Mouse (Mus musculus) liver, adult 2 months (tissue): ENCODE results near the gene Sbno1. TPM values are rescaled to one million over a fixed set of nuclear protein-coding genes. Genes with fewer than 3 reads are reported as not detected.

ENCODE experiments used
- DNase-seq: peaks from one replicate; pipeline ENCODE4 v3.0.0-alpha.2; 2011; ENCODE audit warnings: low read depth, low spot score; ENCODE audit errors: extremely low read depth
- H3K27ac ChIP-seq: fragments of 200-500 bp; replicated peaks from 2 replicates; pipeline ENCODE4 v1.5.1; 2012; ENCODE audit warnings: low read depth, mild to moderate bottlenecking, control low read depth, inconsistent platforms, low read length; ENCODE audit not compliant: insufficient read depth
- H3K27me3 ChIP-seq: fragments of 200-500 bp; 2 replicates; pipeline ENCODE4 v1.6.1; 2012; ENCODE audit warnings: mild to moderate bottlenecking, moderate library complexity, low read length, inconsistent platforms; ENCODE audit not compliant: control insufficient read depth, insufficient read depth
- H3K36me3 ChIP-seq: fragments of 200-500 bp; 2 replicates; pipeline ENCODE4 v1.6.1; 2012; ENCODE audit warnings: low read length, inconsistent platforms; ENCODE audit not compliant: control insufficient read depth, insufficient read depth
- H3K4me1 ChIP-seq: fragments of 200-500 bp; 2 replicates; pipeline ENCODE4 v1.6.1; 2011; ENCODE audit warnings: low read length; ENCODE audit not compliant: control insufficient read depth, insufficient read depth
- H3K4me3 ChIP-seq: fragments of 200-500 bp; 2 replicates; pipeline ENCODE4 v1.5.1; 2011; ENCODE audit warnings: low read depth, mild to moderate bottlenecking, control low read depth, low read length, moderate library complexity; ENCODE audit not compliant: insufficient read depth
- H3K79me2 ChIP-seq: fragments of 200-500 bp; 2 replicates; pipeline ENCODE4 v1.6.1; 2012; ENCODE audit warnings: inconsistent platforms, mild to moderate bottlenecking, low read length, moderate library complexity; ENCODE audit not compliant: control insufficient read depth, insufficient read depth
- H3K9ac ChIP-seq: fragments of 200-500 bp; 2 replicates; pipeline ENCODE4 v1.6.1; 2012; ENCODE audit warnings: low read depth, mild to moderate bottlenecking, control low read depth, inconsistent platforms, low read length
- CTCF ChIP-seq: fragments of 200-500 bp; IDR thresholded peaks from 2 replicates; pipeline ENCODE4 v1.5.1; 2011; ENCODE audit warnings: low read depth, low read length, control low read depth
- POLR2A ChIP-seq: fragments of 200-500 bp; IDR thresholded peaks from 2 replicates; pipeline ENCODE4 v1.6.1; 2011; ENCODE audit warnings: low read length, control low read depth; ENCODE audit not compliant: insufficient read depth; ENCODE audit errors: extremely low read depth
- WGBS: fragments of 180-500 bp; shearing (Covaris S2); methylation state at CpG from one replicate; pipeline ENCODE4 v1.1.7; 2018; 5-methylcytosine and 5-hydroxymethylcytosine counted together
- polyA plus RNA-seq: library from polyadenylated mRNA; depleted of rRNA; stranded (reverse); fragments of >200 nt; gene quantifications from 2 replicates; pipeline ENCODE4 v1.2.3, GENCODE M21; 2012
- total RNA-seq: library from RNA; depleted of rRNA; stranded (reverse); fragments of >200 nt; gene quantifications from 2 replicates; pipeline ENCODE4 v1.2.3, GENCODE M21; 2014

Sbno1 gene
- total and polyA plus RNA-seq, 2 experiments: 7.2 to 33.1 TPM

DNA sequence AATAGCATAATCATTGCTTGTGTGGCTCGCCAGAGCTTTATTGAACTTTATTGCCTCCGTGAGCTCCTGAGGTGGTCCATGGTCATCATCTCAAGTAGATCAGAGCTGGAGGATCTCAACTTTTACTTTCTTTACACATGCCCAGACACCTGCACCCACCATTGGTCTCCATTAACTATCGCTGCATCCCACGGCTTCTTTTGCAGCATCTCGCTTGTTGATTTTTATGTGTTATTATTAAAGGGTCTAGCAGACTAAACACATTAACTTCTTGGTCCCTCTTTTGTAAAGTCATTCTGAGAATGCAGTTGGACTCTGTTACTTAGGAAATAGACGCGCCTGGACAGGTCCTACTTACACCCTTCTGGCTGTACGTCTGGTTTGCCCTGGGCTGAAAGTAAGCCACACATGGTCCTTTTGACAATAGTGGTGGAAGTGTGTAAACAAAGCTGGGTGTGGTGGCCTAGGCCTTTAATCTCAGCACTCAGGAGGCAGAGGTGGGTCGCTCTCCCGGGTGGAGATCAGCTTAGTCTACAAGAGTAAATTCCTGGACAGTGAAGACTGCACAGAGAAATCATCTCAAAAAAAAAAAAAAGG, 772 bp upstream of the Sbno1 start:
- TF ChIP-seq POLR2A: no peak
- TF ChIP-seq CTCF: no peak
- Histone ChIP-seq H3K79me2 (peaks cover 18% of the 10 kb centered on the region; the same call in 1 of the 2 replicates), H3K27ac (peak overlapping the region; percentile 71; the same call in 1 of the 2 replicates), H3K36me3 (no peaks in the 10 kb centered on the region), H3K4me1 (peaks cover 6% of the 10 kb centered on the region), H3K27me3 (no peaks in the 10 kb centered on the region), H3K4me3 (no peak overlapping the region), H3K9ac (no peak overlapping the region; the same call in 1 of the 2 replicates)
- WGBS: 92% methylated on average over 10 of the region's 10 CpGs
- no peak for DNase-seq

DNA sequence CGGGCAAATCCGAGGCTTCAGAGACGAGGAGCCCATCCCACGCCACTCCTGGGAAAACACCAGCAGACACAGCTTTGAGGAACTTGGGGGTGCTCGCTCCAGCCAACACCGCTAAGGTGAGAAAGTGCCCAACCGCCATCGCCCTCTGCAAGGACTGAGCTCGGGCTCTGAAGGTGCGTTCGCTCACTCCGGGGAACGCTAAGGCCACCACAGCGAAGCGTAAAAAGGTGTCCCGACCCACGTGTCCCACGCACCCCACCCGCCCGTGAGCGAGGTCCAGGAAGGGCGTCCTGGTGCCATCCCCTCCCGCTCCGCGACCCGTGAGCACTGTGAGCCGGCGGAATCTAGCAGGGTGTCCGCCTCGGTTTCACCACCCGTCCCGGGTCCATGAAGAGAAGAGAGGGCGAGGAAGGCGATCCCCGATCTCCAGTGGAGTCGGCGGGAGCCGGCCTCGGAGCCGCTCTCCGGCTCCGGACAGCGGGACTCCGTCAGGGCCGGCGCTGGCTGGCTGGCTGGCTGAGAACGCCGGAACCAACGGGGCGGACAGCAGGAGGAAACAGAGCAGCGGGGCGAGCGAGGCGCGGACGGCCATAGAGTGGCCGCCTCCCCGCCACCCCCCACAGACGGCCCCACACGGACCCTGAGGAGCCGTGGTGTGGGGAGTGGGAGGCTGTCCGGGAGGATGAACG, 934 bp downstream of the Sbno1 start:
- no peaks in the 10 kb centered on the region for H3K27me3 ChIP-seq
- H3K4me1 ChIP-seq: peaks cover 6% of the 10 kb centered on the region
- H3K4me3 ChIP-seq: peak overlapping the region; percentile 95
- peaks cover 24% of the 10 kb centered on the region; the same call in 1 of the 2 replicates for H3K79me2 ChIP-seq
- H3K9ac ChIP-seq: peak overlapping the region; percentile 99
- under 1% methylated on average over 63 of the region's 63 CpGs for WGBS
- TF ChIP-seq CTCF: no peak
- no peak for TF ChIP-seq POLR2A
- no peak for DNase-seq
- H3K27ac ChIP-seq: peak overlapping the region; percentile 89
- H3K36me3 ChIP-seq: no peaks in the 10 kb centered on the region

DNA sequence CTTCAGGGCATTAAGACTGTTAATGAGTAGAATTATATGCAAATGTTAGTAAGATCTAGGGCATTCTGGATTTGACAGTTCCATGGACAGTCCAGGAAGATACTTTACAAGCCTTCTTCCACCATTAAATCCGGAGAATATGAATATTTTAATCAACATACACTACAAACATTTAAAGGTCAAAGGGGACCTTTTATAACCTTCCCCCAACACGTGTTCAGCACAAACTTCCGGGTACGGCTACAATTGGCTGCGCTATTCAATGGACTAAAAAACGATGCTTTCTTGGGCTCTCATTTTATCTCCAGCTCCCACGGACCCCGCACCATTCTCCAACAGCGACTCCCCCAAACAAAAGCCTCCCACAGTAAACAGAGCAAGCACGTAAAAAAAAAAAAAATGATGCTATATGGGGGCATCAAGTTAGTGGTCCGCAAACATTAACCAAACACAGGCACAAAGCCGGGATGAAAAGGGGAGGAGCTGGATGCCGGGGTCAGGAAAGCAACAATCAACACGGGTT, 1.5 kb downstream of the Sbno1 start:
- peak overlapping the region; percentile 99 for H3K9ac ChIP-seq
- no peaks in the 10 kb centered on the region for H3K27me3 ChIP-seq
- peaks cover 28% of the 10 kb centered on the region; the same call in 1 of the 2 replicates for H3K79me2 ChIP-seq
- under 1% methylated on average over 14 of the region's 14 CpGs for WGBS
- peak overlapping the region; percentile 95 for H3K4me3 ChIP-seq
- H3K4me1 ChIP-seq: peaks cover 6% of the 10 kb centered on the region
- H3K36me3 ChIP-seq: no peaks in the 10 kb centered on the region; the same call in 1 of the 2 replicates
- TF ChIP-seq CTCF (no peak), POLR2A (no peak)
- peak; percentile 52 for DNase-seq
- H3K27ac ChIP-seq: peak overlapping the region; percentile 89

DNA sequence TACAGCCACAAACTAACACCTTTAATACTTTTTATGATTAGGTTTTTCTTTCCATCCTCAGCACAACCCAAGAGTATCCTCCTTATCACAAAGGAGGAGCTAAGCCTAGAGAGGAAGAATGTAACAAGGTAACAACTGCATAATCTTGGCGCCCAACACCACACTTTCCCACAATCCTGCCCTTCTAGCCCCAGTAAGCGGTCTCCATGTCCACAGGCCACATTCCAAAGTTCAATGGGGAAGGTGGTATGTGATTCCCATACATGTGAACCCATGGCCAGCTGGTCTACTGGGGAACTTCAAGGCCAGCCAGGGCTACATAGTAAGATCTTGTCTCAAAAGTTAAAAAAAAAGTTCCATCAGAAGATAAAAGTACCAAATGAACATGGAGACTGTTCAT, 4.0 kb downstream of the Sbno1 start:
- Histone ChIP-seq H3K4me1 (peaks cover 6% of the 10 kb centered on the region), H3K36me3 (no peaks in the 10 kb centered on the region; the same call in 1 of the 2 replicates), H3K4me3 (no peak overlapping the region), H3K27me3 (no peaks in the 10 kb centered on the region), H3K9ac (no peak overlapping the region), H3K27ac (no peak overlapping the region), H3K79me2 (peaks cover 33% of the 10 kb centered on the region; the same call in 1 of the 2 replicates)
- no peak for DNase-seq
- no peak for TF ChIP-seq CTCF
- no peak for TF ChIP-seq POLR2A
- WGBS: 80% methylated on average over 2 of the region's 2 CpGs

DNA sequence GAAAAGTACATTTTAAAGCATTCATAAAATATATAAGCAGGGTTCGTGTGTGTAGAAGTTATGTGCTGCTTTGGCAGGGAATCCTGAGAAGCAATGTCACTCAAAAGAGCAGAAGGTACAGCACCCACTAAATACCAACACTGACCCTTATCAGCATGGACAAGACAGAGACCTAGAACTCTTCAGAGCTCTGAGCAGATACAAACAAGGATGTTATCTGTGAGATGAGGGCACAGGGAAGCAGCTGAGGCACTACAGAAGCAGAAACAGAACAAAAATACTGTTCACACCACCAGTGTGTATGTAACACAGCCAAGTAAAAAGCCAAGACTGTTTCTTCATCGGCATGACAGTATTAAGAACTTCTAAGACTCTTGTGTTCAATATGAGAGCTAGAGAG, 6.9 kb downstream of the Sbno1 start:
- 91% methylated on average over 2 of the region's 2 CpGs for WGBS
- H3K27ac ChIP-seq: no peak overlapping the region
- no peak for DNase-seq
- peaks cover 36% of the 10 kb centered on the region; the same call in 1 of the 2 replicates for H3K79me2 ChIP-seq
- H3K4me3 ChIP-seq: no peak overlapping the region
- peaks cover 4% of the 10 kb centered on the region; the same call in 1 of the 2 replicates for H3K4me1 ChIP-seq
- no peak overlapping the region for H3K9ac ChIP-seq
- H3K36me3 ChIP-seq: peaks cover 4% of the 10 kb centered on the region; the same call in 1 of the 2 replicates
- no peak for TF ChIP-seq POLR2A
- TF ChIP-seq CTCF: no peak
- H3K27me3 ChIP-seq: no peaks in the 10 kb centered on the region

DNA sequence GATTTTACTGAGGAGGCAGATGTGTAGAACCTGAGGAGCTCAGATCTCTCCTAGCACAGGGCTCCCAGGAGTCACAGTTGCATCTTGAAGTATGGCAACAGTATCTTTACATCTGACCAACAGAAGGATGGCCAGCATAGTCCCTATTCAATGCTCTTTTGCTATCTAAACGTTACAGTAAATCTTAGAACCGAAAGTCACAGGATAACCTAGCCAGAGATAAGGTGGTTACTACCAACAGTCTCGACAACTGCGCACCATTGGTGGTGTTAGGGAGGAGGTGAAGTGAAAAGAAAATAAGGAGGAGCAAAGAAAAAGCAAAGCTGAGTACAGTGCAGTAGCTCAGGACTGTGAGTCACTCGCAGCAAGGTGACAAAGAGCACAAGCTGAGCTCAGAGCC, 13.6 kb downstream of the Sbno1 start:
- no peak for DNase-seq
- Histone ChIP-seq H3K4me3 (no peak overlapping the region), H3K27ac (no peak overlapping the region), H3K79me2 (peaks cover 8% of the 10 kb centered on the region; the same call in 1 of the 2 replicates), H3K36me3 (peaks cover 42% of the 10 kb centered on the region), H3K4me1 (no peaks in the 10 kb centered on the region), H3K27me3 (no peaks in the 10 kb centered on the region), H3K9ac (no peak overlapping the region)
- 89% methylated on average over 5 of the region's 5 CpGs for WGBS
- TF ChIP-seq CTCF (no peak), POLR2A (no peak)
